Mouse (Mus musculus): ENCODE results near the gene Atp6v0b. TPM values are rescaled to one million over a fixed set of nuclear protein-coding genes. Genes with fewer than 3 reads are reported as not detected.

The Atp6v0b gene
- polyA plus RNA-seq, 1 experiment: 470 TPM

DNA sequence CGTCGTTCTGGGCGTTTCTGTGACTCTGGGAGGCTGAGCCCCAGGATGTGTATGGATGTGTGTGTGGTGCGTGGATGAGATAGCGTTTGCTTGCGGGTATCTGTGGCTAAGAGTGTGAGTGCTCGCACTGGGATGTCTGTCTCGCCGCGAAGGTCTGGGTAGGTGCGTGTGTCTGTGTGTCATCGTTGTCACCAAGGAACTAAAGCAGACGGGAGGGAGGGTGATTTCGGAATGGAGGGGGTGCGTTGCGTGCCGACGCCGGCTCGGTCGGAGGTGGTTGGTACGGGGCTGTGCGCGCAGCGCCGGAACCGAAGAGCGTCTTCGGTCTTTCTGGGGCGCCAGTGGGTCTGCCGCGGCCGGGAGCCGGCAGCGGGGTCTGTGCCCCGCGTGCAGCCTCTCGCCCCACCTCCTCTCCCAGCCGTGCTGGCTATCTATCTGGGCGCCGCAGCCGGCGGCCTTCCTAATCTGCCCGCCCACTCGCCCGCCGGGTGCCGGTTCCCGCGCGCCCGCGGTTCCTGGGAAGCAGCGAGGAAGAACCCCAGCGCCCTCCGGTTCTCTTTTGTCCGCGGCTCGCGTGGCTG, 51.5 kb downstream of the Atp6v0b start:
- Histone ChIP-seq H3ac (ENCODE audit: control insufficient read depth, insufficient read length) (peak overlapping the region; percentile 49), H3K36me3 (ENCODE audit: control insufficient read depth, insufficient read depth) (no peaks in the 10 kb centered on the region), H3K79me2 (ENCODE audit: control insufficient read depth, insufficient read depth) (peaks cover 22% of the 10 kb centered on the region), H3K4me3 (peak overlapping the region; percentile 96), H3K27me3 (ENCODE audit: control insufficient read depth, insufficient read depth, insufficient read length) (no peaks in the 10 kb centered on the region), H3K4me2 (ENCODE audit: low read depth) (peak overlapping the region; percentile 69)
- no peak for TF ChIP-seq USF1 (IDR thresholded peaks at IDR 0.05; ENCODE audit: low read depth)
- no peak for TF ChIP-seq MYOG (IDR thresholded peaks at IDR 0.05; ENCODE audit: control insufficient read depth in 1 of 3, insufficient read depth in 1 of 3, insufficient read length in 2 of 3, low read depth in 2 of 3)
- TF ChIP-seq POLR2A (IDR thresholded peaks at IDR 0.05; ENCODE audit: insufficient read length, low read depth): no peak
- no peak for TF ChIP-seq SRF (IDR thresholded peaks at IDR 0.05; ENCODE audit: control insufficient read depth, insufficient read length, low read depth)
- TF ChIP-seq MYOD1 (IDR thresholded peaks at IDR 0.05; ENCODE audit: control insufficient read depth in 1 of 3, insufficient read length in 2 of 3, low read depth in 2 of 3): no peak
- TF ChIP-seq MAX (IDR thresholded peaks at IDR 0.05; ENCODE audit: low read depth): no peak
- TF ChIP-seq CEBPB (IDR thresholded peaks at IDR 0.05; ENCODE audit: insufficient read depth, poor library complexity, severe bottlenecking): no peak
- no peak for TF ChIP-seq E2F4 (IDR thresholded peaks at IDR 0.05; ENCODE audit: insufficient read depth)
- TF ChIP-seq POLR2AphosphoS2 (IDR thresholded peaks at IDR 0.05; ENCODE audit: insufficient read length, low read depth): no peak

DNA sequence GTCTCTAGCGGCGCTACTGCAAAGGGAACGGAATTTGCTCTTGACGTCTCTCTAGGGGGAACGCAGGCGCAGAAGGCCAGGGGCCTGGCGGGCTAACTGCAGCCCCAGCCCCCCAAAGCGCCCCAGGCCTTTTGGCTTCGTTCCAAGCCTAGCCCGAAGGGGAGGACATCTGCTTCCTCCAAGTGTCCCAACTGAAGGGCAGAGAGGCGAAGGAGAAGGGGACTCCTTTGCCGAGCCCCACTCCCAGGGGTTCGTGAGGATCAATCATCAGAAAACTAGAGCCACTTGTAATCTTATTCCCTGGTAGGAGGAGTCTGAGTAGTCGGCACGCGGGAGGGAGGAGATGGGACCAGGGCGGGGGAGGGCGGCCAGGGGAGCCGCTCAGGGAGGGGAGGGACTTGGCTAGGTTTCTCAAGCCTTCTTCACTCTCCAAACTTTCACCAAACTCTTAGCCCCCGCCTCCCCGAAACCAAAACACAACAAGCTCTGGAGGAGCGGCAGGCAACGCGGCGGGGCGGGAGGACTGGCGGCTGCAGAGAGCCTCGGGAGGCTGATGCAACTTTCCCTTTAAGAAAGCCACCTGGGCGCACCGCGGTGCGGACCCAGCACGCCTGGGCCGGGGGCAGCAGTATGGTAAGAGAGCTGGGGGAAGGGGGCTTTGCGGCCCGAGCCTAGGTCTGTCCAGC, 52.1 kb downstream of the Atp6v0b start:
- peak overlapping the region; percentile 69 for H3K4me2 ChIP-seq (ENCODE audit: low read depth)
- TF ChIP-seq SRF (IDR thresholded peaks at IDR 0.05; ENCODE audit: control insufficient read depth, insufficient read length, low read depth): no peak
- TF ChIP-seq TCF12 (IDR thresholded peaks at IDR 0.05; ENCODE audit: insufficient read depth, poor library complexity, severe bottlenecking): no peak
- no peak for TF ChIP-seq E2F4 (IDR thresholded peaks at IDR 0.05; ENCODE audit: insufficient read depth)
- TF ChIP-seq POLR2AphosphoS2 (IDR thresholded peaks at IDR 0.05; ENCODE audit: insufficient read length, low read depth): no peak
- no peak for TF ChIP-seq MAX (IDR thresholded peaks at IDR 0.05; ENCODE audit: low read depth)
- peak; percentile 20; the same call in 1 of the 2 replicates for TF ChIP-seq CEBPB (IDR thresholded peaks at IDR 0.05; ENCODE audit: insufficient read depth, poor library complexity, severe bottlenecking)
- no peak for TF ChIP-seq MYOD1 (IDR thresholded peaks at IDR 0.05; ENCODE audit: control insufficient read depth in 1 of 3, insufficient read length in 2 of 3, low read depth in 2 of 3)
- no peak for TF ChIP-seq REST (IDR thresholded peaks at IDR 0.05; ENCODE audit: insufficient read depth, insufficient read length)
- no peak for TF ChIP-seq TCF3 (IDR thresholded peaks at IDR 0.05; ENCODE audit: insufficient read length, low read depth)
- no peak for TF ChIP-seq MYOG (IDR thresholded peaks at IDR 0.05; ENCODE audit: control insufficient read depth in 1 of 3, insufficient read depth in 1 of 3, insufficient read length in 2 of 3, low read depth in 2 of 3)
- no peak for TF ChIP-seq USF1 (IDR thresholded peaks at IDR 0.05; ENCODE audit: low read depth)
- TF ChIP-seq POLR2A (IDR thresholded peaks at IDR 0.05; ENCODE audit: insufficient read length, low read depth): peak; percentile 72
- peak overlapping the region; percentile 49 for H3ac ChIP-seq (ENCODE audit: control insufficient read depth, insufficient read length)
- peak overlapping the region; percentile 96 for H3K4me3 ChIP-seq
- no peaks in the 10 kb centered on the region for H3K27me3 ChIP-seq (ENCODE audit: control insufficient read depth, insufficient read depth, insufficient read length)
- peaks cover 22% of the 10 kb centered on the region for H3K79me2 ChIP-seq (ENCODE audit: control insufficient read depth, insufficient read depth)
- no peaks in the 10 kb centered on the region for H3K36me3 ChIP-seq (ENCODE audit: control insufficient read depth, insufficient read depth)

DNA sequence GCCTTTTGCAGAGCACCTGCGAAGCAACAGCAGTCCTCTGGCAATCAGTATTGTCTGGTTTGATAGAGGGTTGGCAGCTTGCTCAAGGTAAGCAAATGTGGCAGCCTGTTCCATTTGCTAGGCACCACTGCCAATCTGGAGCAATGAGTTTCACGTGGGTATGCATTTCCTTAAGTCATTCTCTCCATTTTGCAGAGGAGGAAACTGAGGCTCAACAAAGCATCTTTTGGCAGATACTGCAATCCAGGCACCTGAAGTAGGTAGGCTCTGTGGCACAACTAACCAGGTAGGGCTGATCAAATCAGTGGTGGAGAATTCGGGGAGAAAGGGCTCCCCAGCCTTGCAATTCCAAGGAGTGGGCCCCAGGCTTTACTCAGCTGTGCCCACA, 52.7 kb downstream of the Atp6v0b start, which contains the start of gene Slc6a9:
Slc6a9 (plus strand) TSS at position 50 of the 388 bp plus-strand sequence.
- Histone ChIP-seq H3K36me3 (ENCODE audit: control insufficient read depth, insufficient read depth) (no peaks in the 10 kb centered on the region), H3ac (ENCODE audit: control insufficient read depth, insufficient read length) (peak within 1 kb of the TSS; percentile 49), H3K4me2 (ENCODE audit: low read depth) (peak within 1 kb of the TSS; percentile 69), H3K79me2 (ENCODE audit: control insufficient read depth, insufficient read depth) (peaks cover 22% of the 10 kb centered on the region), H3K27me3 (ENCODE audit: control insufficient read depth, insufficient read depth, insufficient read length) (no peaks in the 10 kb centered on the region), H3K4me3 (peak within 1 kb of the TSS; percentile 96)
- no peak for TF ChIP-seq POLR2A (IDR thresholded peaks at IDR 0.05; ENCODE audit: insufficient read length, low read depth)
- TF ChIP-seq POLR2AphosphoS2 (IDR thresholded peaks at IDR 0.05; ENCODE audit: insufficient read length, low read depth): no peak
- TF ChIP-seq TCF12 (IDR thresholded peaks at IDR 0.05; ENCODE audit: insufficient read depth, poor library complexity, severe bottlenecking): no peak

Other genes starting within 250 kb of the Atp6v0b start
- 28.0 TPM for gene Dmap1, start 205.1 kb downstream of the Atp6v0b start, polyA plus RNA-seq (2012; fragmentation: generic; extraction: Trizol)
- gene Gm12845, start 162.9 kb downstream of the Atp6v0b start, polyA plus RNA-seq (2012; fragmentation: generic; extraction: Trizol): not detected
- gene Klf17, start 121.7 kb downstream of the Atp6v0b start, polyA plus RNA-seq (2012; fragmentation: generic; extraction: Trizol): not detected
- gene Slc6a9, start 52.8 kb downstream of the Atp6v0b start, polyA plus RNA-seq (2012; fragmentation: generic; extraction: Trizol): 129 TPM
- gene Ccdc24, start 14.8 kb downstream of the Atp6v0b start, polyA plus RNA-seq (2012; fragmentation: generic; extraction: Trizol): 1.8 TPM
- 41.6 TPM for gene B4galt2, start 3.8 kb downstream of the Atp6v0b start, polyA plus RNA-seq (2012; fragmentation: generic; extraction: Trizol)
- 8.5 TPM for gene Dph2, start 4.7 kb upstream of the Atp6v0b start, polyA plus RNA-seq (2012; fragmentation: generic; extraction: Trizol)
- gene Ipo13, start 27.7 kb upstream of the Atp6v0b start, polyA plus RNA-seq (2012; fragmentation: generic; extraction: Trizol): 62.2 TPM
- gene Artn, start 42.4 kb upstream of the Atp6v0b start, polyA plus RNA-seq (2012; fragmentation: generic; extraction: Trizol): 15.9 TPM
- 45.1 TPM for gene St3gal3, start 247.6 kb upstream of the Atp6v0b start, polyA plus RNA-seq (2012; fragmentation: generic; extraction: Trizol)